Comparison of ENCODE assay signal across 14 mouse cellular contexts in genomic region chr15:91461940-91462339, GRCm38 (mm10).
"Had no signal": no experiment of that assay in that cellular context is flagged by ENCODE, and none has a peak within 500 bp of the region (broad histone marks: within the 10 kb centered on the region; RNA-seq: fewer than 3 reads in every experiment).

No protein-coding gene starts in this region.

- H3K4me2 ChIP-seq: intestine, embryonic 15.5 days; liver, embryonic 11.5 days; liver, embryonic 15.5 days; midbrain, embryonic 12.5 days; neural tube, embryonic 13.5 days had no signal

- ATAC-seq: intestine, embryonic 15.5 days had no signal

- H3K27me3 ChIP-seq: intestine, embryonic 15.5 days; liver, embryonic 15.5 days; megakaryocyte, embryonic 14.5 days; midbrain, embryonic 12.5 days; neural tube, embryonic 13.5 days had no signal

- H3K27ac ChIP-seq: intestine, embryonic 15.5 days; limb, embryonic 10.5 days; liver, embryonic 15.5 days; macrophage; midbrain, embryonic 12.5 days; neural tube, embryonic 13.5 days; stomach, postnatal 0 days had no signal

- H3K9me3 ChIP-seq: intestine, embryonic 15.5 days; limb, embryonic 10.5 days; liver, embryonic 15.5 days; midbrain, embryonic 12.5 days; neural tube, embryonic 13.5 days had no signal

- H3K9ac ChIP-seq: intestine, embryonic 15.5 days; liver, embryonic 15.5 days; midbrain, embryonic 12.5 days; neural tube, embryonic 13.5 days had no signal

- H3K4me1 ChIP-seq: intestine, embryonic 15.5 days; limb, embryonic 10.5 days; liver, embryonic 15.5 days; megakaryocyte, embryonic 14.5 days; midbrain, embryonic 12.5 days had no signal

- H3K4me3 ChIP-seq: intestine, embryonic 15.5 days; left cerebral cortex, adult 2 months; limb, embryonic 10.5 days; liver, embryonic 15.5 days; megakaryocyte, embryonic 14.5 days; midbrain, embryonic 12.5 days; neural tube, embryonic 13.5 days had no signal

- H3K36me3 ChIP-seq: intestine, embryonic 15.5 days; limb, embryonic 10.5 days; liver, embryonic 15.5 days; midbrain, embryonic 12.5 days; neural tube, embryonic 13.5 days had no signal

- DNase-seq: kidney, adult 8-10 months; kidney, postnatal 25 days; lung, adult 2 months; lung, postnatal 14 days had no signal
